Mouse (Mus musculus): ENCODE data around the gene Efcc1. TPM values are rescaled to one million over a fixed set of nuclear protein-coding genes. Genes with fewer than 3 reads are reported as not detected.

Gene Efcc1
- total and polyA plus RNA-seq, 2 experiments = 0.65 to 0.86 TPM

- no peaks in the 10 kb centered on the region for H3K27me3 ChIP-seq (ENCODE audit: control insufficient read depth, insufficient read depth, low read length)
- no peaks in the 10 kb centered on the region for H3K4me1 ChIP-seq (ENCODE audit: control insufficient read depth, insufficient read depth, low read length)
- 39% methylated on average over 13 of the region's 13 CpGs for WGBS
- no peaks in the 10 kb centered on the region for H3K36me3 ChIP-seq (ENCODE audit: control insufficient read depth, insufficient read depth, low read length)
- no peak for DNase-seq (ENCODE audit: extremely low read depth, low read depth, low spot score)
- TF ChIP-seq CTCF (IDR thresholded peaks at IDR 0.05; ENCODE audit: low read depth, low read length) (no peak), POLR2A (IDR thresholded peaks at IDR 0.05; ENCODE audit: extremely low read depth, insufficient read depth, low read length) (no peak)
- H3K9ac ChIP-seq (ENCODE audit: low read depth, low read length) = no peak overlapping the region
- H3K4me3 ChIP-seq (ENCODE audit: insufficient read depth, low read depth, low read length) = no peak overlapping the region
- H3K79me2 ChIP-seq (ENCODE audit: control insufficient read depth, insufficient read depth, low read length) = no peaks in the 10 kb centered on the region
- H3K27ac ChIP-seq (replicated peaks; ENCODE audit: insufficient read depth, low read depth, low read length) = no peak overlapping the region
These were observed 8.0 kb upstream of the Efcc1 start for GRCm38 (mm10) chr6:87722631-87723030.

GRCm38 (mm10) chr6:87725267-87725912, 5.3 kb upstream of the Efcc1 start:
- Histone ChIP-seq H3K9ac (ENCODE audit: low read depth, low read length) (no peak overlapping the region), H3K79me2 (ENCODE audit: control insufficient read depth, insufficient read depth, low read length) (no peaks in the 10 kb centered on the region), H3K4me1 (ENCODE audit: control insufficient read depth, insufficient read depth, low read length) (no peaks in the 10 kb centered on the region), H3K27me3 (ENCODE audit: control insufficient read depth, insufficient read depth, low read length) (no peaks in the 10 kb centered on the region; the same call in 1 of the 2 replicates), H3K27ac (replicated peaks; ENCODE audit: insufficient read depth, low read depth, low read length) (no peak overlapping the region), H3K36me3 (ENCODE audit: control insufficient read depth, insufficient read depth, low read length) (no peaks in the 10 kb centered on the region), H3K4me3 (ENCODE audit: insufficient read depth, low read depth, low read length) (no peak overlapping the region)
- TF ChIP-seq CTCF (IDR thresholded peaks at IDR 0.05; ENCODE audit: low read depth, low read length) (no peak), POLR2A (IDR thresholded peaks at IDR 0.05; ENCODE audit: extremely low read depth, insufficient read depth, low read length) (no peak)
- 90% methylated on average over 7 of the region's 7 CpGs for WGBS
- no peak for DNase-seq (ENCODE audit: extremely low read depth, low read depth, low spot score)

GRCm38 (mm10) chr6:87728102-87728501, 2.6 kb upstream of the Efcc1 start:
- Histone ChIP-seq H3K4me3 (ENCODE audit: insufficient read depth, low read depth, low read length) (no peak overlapping the region), H3K9ac (ENCODE audit: low read depth, low read length) (no peak overlapping the region), H3K79me2 (ENCODE audit: control insufficient read depth, insufficient read depth, low read length) (no peaks in the 10 kb centered on the region), H3K27ac (replicated peaks; ENCODE audit: insufficient read depth, low read depth, low read length) (no peak overlapping the region), H3K4me1 (ENCODE audit: control insufficient read depth, insufficient read depth, low read length) (no peaks in the 10 kb centered on the region), H3K36me3 (ENCODE audit: control insufficient read depth, insufficient read depth, low read length) (no peaks in the 10 kb centered on the region), H3K27me3 (ENCODE audit: control insufficient read depth, insufficient read depth, low read length) (peaks cover 12% of the 10 kb centered on the region)
- WGBS = 74% methylated on average over 3 of the region's 3 CpGs
- DNase-seq (ENCODE audit: extremely low read depth, low read depth, low spot score) = no peak
- TF ChIP-seq POLR2A (IDR thresholded peaks at IDR 0.05; ENCODE audit: extremely low read depth, insufficient read depth, low read length) (no peak), CTCF (IDR thresholded peaks at IDR 0.05; ENCODE audit: low read depth, low read length) (no peak)

- no peak overlapping the region for H3K27ac ChIP-seq (replicated peaks; ENCODE audit: insufficient read depth, low read depth, low read length)
- H3K27me3 ChIP-seq (ENCODE audit: control insufficient read depth, insufficient read depth, low read length) = peaks cover 12% of the 10 kb centered on the region
- H3K4me3 ChIP-seq (ENCODE audit: insufficient read depth, low read depth, low read length) = no peak overlapping the region; the same call in 1 of the 2 replicates
- WGBS = 31% methylated on average over 13 of the region's 13 CpGs
- no peaks in the 10 kb centered on the region for H3K4me1 ChIP-seq (ENCODE audit: control insufficient read depth, insufficient read depth, low read length)
- H3K9ac ChIP-seq (ENCODE audit: low read depth, low read length) = no peak overlapping the region
- no peaks in the 10 kb centered on the region for H3K36me3 ChIP-seq (ENCODE audit: control insufficient read depth, insufficient read depth, low read length)
- DNase-seq (ENCODE audit: extremely low read depth, low read depth, low spot score) = no peak
- TF ChIP-seq CTCF (IDR thresholded peaks at IDR 0.05; ENCODE audit: low read depth, low read length) (no peak), POLR2A (IDR thresholded peaks at IDR 0.05; ENCODE audit: extremely low read depth, insufficient read depth, low read length) (no peak)
- H3K79me2 ChIP-seq (ENCODE audit: control insufficient read depth, insufficient read depth, low read length) = no peaks in the 10 kb centered on the region
These were observed 528 bp upstream of the Efcc1 start for GRCm38 (mm10) chr6:87730141-87730540.

GRCm38 (mm10) chr6:87731463-87732095, 910 bp downstream of the Efcc1 start:
- DNase-seq (ENCODE audit: extremely low read depth, low read depth, low spot score) = no peak

More at GRCm38 (mm10) chr6:87731463-87732095, 910 bp downstream of the Efcc1 start:
- H3K4me1 ChIP-seq (ENCODE audit: control insufficient read depth, insufficient read depth, low read length) = no peaks in the 10 kb centered on the region
- H3K79me2 ChIP-seq (ENCODE audit: control insufficient read depth, insufficient read depth, low read length) = no peaks in the 10 kb centered on the region
- WGBS = 14% methylated on average over 19 of the region's 19 CpGs
- H3K9ac ChIP-seq (ENCODE audit: low read depth, low read length) = peak overlapping the region; percentile 66
- H3K27me3 ChIP-seq (ENCODE audit: control insufficient read depth, insufficient read depth, low read length) = peaks cover 12% of the 10 kb centered on the region
- 0 out of 2 replicates have a peak overlapping the region, but pooled peaks have one; percentile 12 for H3K27ac ChIP-seq (replicated peaks; ENCODE audit: insufficient read depth, low read depth, low read length)
- peak overlapping the region; percentile 69 for H3K4me3 ChIP-seq (ENCODE audit: insufficient read depth, low read depth, low read length)
- TF ChIP-seq POLR2A (IDR thresholded peaks at IDR 0.05; ENCODE audit: extremely low read depth, insufficient read depth, low read length) (no peak), CTCF (IDR thresholded peaks at IDR 0.05; ENCODE audit: low read depth, low read length) (no peak)
- H3K36me3 ChIP-seq (ENCODE audit: control insufficient read depth, insufficient read depth, low read length) = no peaks in the 10 kb centered on the region

Data from liver, adult 2 months (tissue).